Mouse (Mus musculus): Measurements from ENCODE around the gene Efnb3. TPM values are rescaled to one million over a fixed set of nuclear protein-coding genes. Genes with fewer than 3 reads are reported as not detected.
"Not testable (repeated sequence)": the region's sequence is repeated elsewhere in the genome, so short reads cannot be mapped to it uniquely, and the experiment has no call there.

Efnb3 gene
- polyA plus RNA-seq, 1 experiment from 2014 or later = 106 TPM

GRCm38 (mm10) chr11:69543598-69543997 lies 16.4 kb downstream of the Efnb3 start:
- H3K9ac ChIP-seq = no peak overlapping the region
- H3K9me3 ChIP-seq (replicated peaks) = no peaks in the 10 kb centered on the region
- peaks cover 36% of the 10 kb centered on the region for H3K4me1 ChIP-seq
- peak overlapping the region; percentile 52; the same call in 1 of the 2 replicates for H3K27ac ChIP-seq
- H3K27me3 ChIP-seq = no peaks in the 10 kb centered on the region
- no peak overlapping the region for H3K4me2 ChIP-seq (replicated peaks)
- no peak for ATAC-seq (ENCODE audit: low FRiP score)
- no peaks in the 10 kb centered on the region for H3K36me3 ChIP-seq
- no peak overlapping the region for H3K4me3 ChIP-seq
- WGBS = 10% methylated on average over 3 of the region's 3 CpGs

- not testable (repeated sequence) for H3K27me3 ChIP-seq, H3K9ac ChIP-seq
Measured at GRCm38 (mm10) chr11:69541741-69542140, 18.3 kb downstream of the Efnb3 start.

GRCm38 (mm10) chr11:69540700-69541099 lies 19.3 kb downstream of the Efnb3 start:
- Histone ChIP-seq H3K27me3 (no peaks in the 10 kb centered on the region), H3K4me3 (no peak overlapping the region), H3K4me2 (replicated peaks) (no peak overlapping the region), H3K4me1 (peaks cover 10% of the 10 kb centered on the region), H3K9me3 (replicated peaks) (no peaks in the 10 kb centered on the region), H3K36me3 (no peaks in the 10 kb centered on the region), H3K27ac (no peak overlapping the region), H3K9ac (no peak overlapping the region)
- 94% methylated on average over 2 of the region's 2 CpGs for WGBS
- ATAC-seq (ENCODE audit: low FRiP score) = no peak

More at GRCm38 (mm10) chr11:69541741-69542140, 18.3 kb downstream of the Efnb3 start:
- 57% methylated on average over 1 of the region's 3 CpGs for WGBS
- H3K9me3 ChIP-seq (replicated peaks); H3K27ac ChIP-seq; H3K4me2 ChIP-seq (replicated peaks); ATAC-seq (ENCODE audit: low FRiP score); H3K4me3 ChIP-seq; H3K36me3 ChIP-seq: not testable (repeated sequence)
- peaks cover 18% of the 10 kb centered on the region for H3K4me1 ChIP-seq

- 70% methylated on average over 1 of the region's 1 CpGs for WGBS
- H3K27me3 ChIP-seq = no peaks in the 10 kb centered on the region
- no peak overlapping the region for H3K4me3 ChIP-seq
- no peaks in the 10 kb centered on the region for H3K36me3 ChIP-seq
- no peak overlapping the region for H3K27ac ChIP-seq
- no peak for ATAC-seq (ENCODE audit: low FRiP score)
- no peak overlapping the region for H3K9ac ChIP-seq
- H3K4me1 ChIP-seq = no peaks in the 10 kb centered on the region
- H3K9me3 ChIP-seq (replicated peaks) = no peaks in the 10 kb centered on the region
- no peak overlapping the region for H3K4me2 ChIP-seq (replicated peaks)
Measured at GRCm38 (mm10) chr11:69534990-69535389, 25.0 kb downstream of the Efnb3 start.

- Histone ChIP-seq H3K36me3 (no peaks in the 10 kb centered on the region), H3K27me3 (no peaks in the 10 kb centered on the region), H3K4me1 (peaks cover 5% of the 10 kb centered on the region), H3K4me3 (no peak overlapping the region), H3K9ac (no peak overlapping the region), H3K4me2 (replicated peaks) (no peak overlapping the region), H3K9me3 (replicated peaks) (no peaks in the 10 kb centered on the region), H3K27ac (no peak overlapping the region)
- 76% methylated on average over 7 of the region's 7 CpGs for WGBS
- no peak for ATAC-seq (ENCODE audit: low FRiP score)
Measured at GRCm38 (mm10) chr11:69532480-69533150, 27.4 kb downstream of the Efnb3 start.

- not testable (repeated sequence) for H3K27me3 ChIP-seq; H3K4me3 ChIP-seq; ATAC-seq (ENCODE audit: low FRiP score); H3K27ac ChIP-seq; H3K36me3 ChIP-seq; H3K9me3 ChIP-seq (replicated peaks); H3K4me2 ChIP-seq (replicated peaks); H3K9ac ChIP-seq
- WGBS = 86% methylated on average over 6 of the region's 6 CpGs
- peaks cover 17% of the 10 kb centered on the region for H3K4me1 ChIP-seq
Measured at GRCm38 (mm10) chr11:69530755-69531154, 29.2 kb downstream of the Efnb3 start.

GRCm38 (mm10) chr11:69530281-69530680 lies 29.7 kb downstream of the Efnb3 start:
- H3K4me1 ChIP-seq = peaks cover 17% of the 10 kb centered on the region
- H3K27me3 ChIP-seq; H3K9ac ChIP-seq; H3K27ac ChIP-seq; H3K4me2 ChIP-seq (replicated peaks); H3K36me3 ChIP-seq; H3K9me3 ChIP-seq (replicated peaks); H3K4me3 ChIP-seq; ATAC-seq (ENCODE audit: low FRiP score): not testable (repeated sequence)
- WGBS = 94% methylated on average over 3 of the region's 3 CpGs

- no peak overlapping the region for H3K4me2 ChIP-seq (replicated peaks)
Measured at GRCm38 (mm10) chr11:69528031-69528390, 32.0 kb downstream of the Efnb3 start.

GRCm38 (mm10) chr11:69527098-69528030 lies 32.6 kb downstream of the Efnb3 start:
- 3% methylated on average over 30 of the region's 30 CpGs for WGBS
- Histone ChIP-seq H3K27ac (peak overlapping the region; percentile 95), H3K9me3 (replicated peaks) (no peaks in the 10 kb centered on the region), H3K4me2 (replicated peaks) (peak overlapping the region; percentile 49), H3K9ac (peak overlapping the region; percentile 59), H3K27me3 (no peaks in the 10 kb centered on the region), H3K36me3 (no peaks in the 10 kb centered on the region), H3K4me1 (peaks cover 17% of the 10 kb centered on the region), H3K4me3 (peak overlapping the region; percentile 20)
- ATAC-seq (ENCODE audit: low FRiP score) = peak; percentile 75

More at GRCm38 (mm10) chr11:69528031-69528390, 32.0 kb downstream of the Efnb3 start:
- peak overlapping the region; percentile 95 for H3K27ac ChIP-seq
- no peaks in the 10 kb centered on the region for H3K9me3 ChIP-seq (replicated peaks)
- H3K36me3 ChIP-seq = no peaks in the 10 kb centered on the region
- 68% methylated on average over 4 of the region's 4 CpGs for WGBS
- H3K27me3 ChIP-seq = no peaks in the 10 kb centered on the region
- no peak overlapping the region for H3K9ac ChIP-seq
- H3K4me1 ChIP-seq = peaks cover 17% of the 10 kb centered on the region
- ATAC-seq (ENCODE audit: low FRiP score) = 0 out of 2 replicates have a peak, but pooled peaks have one; percentile 22
- H3K4me3 ChIP-seq = no peak overlapping the region

GRCm38 (mm10) chr11:69526631-69527030 lies 33.4 kb downstream of the Efnb3 start:
- 0 out of 2 replicates have a peak, but pooled peaks have one; percentile 38 for ATAC-seq (ENCODE audit: low FRiP score)
- Histone ChIP-seq H3K4me2 (replicated peaks) (peak overlapping the region; percentile 49), H3K9ac (peak overlapping the region; percentile 59), H3K27ac (peak overlapping the region; percentile 95), H3K9me3 (replicated peaks) (no peaks in the 10 kb centered on the region), H3K27me3 (no peaks in the 10 kb centered on the region), H3K36me3 (no peaks in the 10 kb centered on the region), H3K4me1 (peaks cover 17% of the 10 kb centered on the region), H3K4me3 (0 out of 2 replicates have a peak overlapping the region, but pooled peaks have one; percentile 20)
- 20% methylated on average over 4 of the region's 4 CpGs for WGBS

- Histone ChIP-seq H3K9ac (no peak overlapping the region), H3K4me1 (peaks cover 17% of the 10 kb centered on the region), H3K9me3 (replicated peaks) (no peaks in the 10 kb centered on the region), H3K27me3 (no peaks in the 10 kb centered on the region), H3K4me2 (replicated peaks) (no peak overlapping the region), H3K4me3 (no peak overlapping the region), H3K27ac (no peak overlapping the region), H3K36me3 (no peaks in the 10 kb centered on the region)
- ATAC-seq (ENCODE audit: low FRiP score) = no peak
- WGBS = 87% methylated on average over 9 of the region's 9 CpGs
Measured at GRCm38 (mm10) chr11:69525661-69526060, 34.3 kb downstream of the Efnb3 start.

- Histone ChIP-seq H3K27ac (no peak overlapping the region), H3K9ac (no peak overlapping the region), H3K36me3 (no peaks in the 10 kb centered on the region), H3K4me3 (no peak overlapping the region), H3K4me1 (peaks cover 17% of the 10 kb centered on the region), H3K27me3 (no peaks in the 10 kb centered on the region), H3K9me3 (replicated peaks) (no peaks in the 10 kb centered on the region), H3K4me2 (replicated peaks) (no peak overlapping the region)
- no peak for ATAC-seq (ENCODE audit: low FRiP score)
- WGBS = 89% methylated on average over 4 of the region's 4 CpGs
Measured at GRCm38 (mm10) chr11:69523651-69524050, 36.4 kb downstream of the Efnb3 start.
